Mouse (Mus musculus): ENCODE data around the gene Ccdc130. TPM values are rescaled to one million over a fixed set of nuclear protein-coding genes. Genes with fewer than 3 reads are reported as not detected.
A peak's percentile ranks its signal among the peaks of the same experiment; 100 is the strongest.

Gene Ccdc130
- polyA plus RNA-seq, 1 experiment from 2014 or later = 16.1 TPM

DNA sequence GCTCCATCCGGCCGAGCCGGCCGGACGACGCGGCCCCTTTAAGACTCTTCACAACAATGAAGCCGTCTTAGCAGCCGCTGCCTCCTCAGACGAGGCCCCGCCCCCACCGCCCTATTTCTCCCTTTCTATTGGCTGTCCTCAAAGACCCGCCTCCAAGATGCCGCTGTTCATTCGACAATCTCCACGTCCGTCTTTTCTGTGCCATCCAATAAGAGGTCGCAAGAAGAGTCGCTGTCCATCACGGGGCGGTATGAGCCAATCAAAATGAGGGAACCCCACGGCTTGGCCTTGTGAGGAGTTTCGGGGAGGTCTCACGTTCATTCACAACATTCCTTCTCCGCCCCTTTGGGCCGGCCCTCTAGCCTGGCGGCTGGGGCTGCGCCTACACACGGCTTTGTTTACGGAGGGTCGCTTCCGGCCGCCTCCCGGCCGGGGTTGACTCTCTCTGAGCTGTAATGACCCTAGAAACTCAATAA lies 33.1 kb downstream of the Ccdc130 start, which contains the start of gene Zswim4:
TSS of gene Zswim4 (minus strand) at position 58 of the 476 bp plus-strand sequence.
- peak within 1 kb of the TSS; percentile 79 for H3K4me3 ChIP-seq
- H3K36me3 ChIP-seq = peaks cover 24% of the 10 kb centered on the region
- peak within 1 kb of the TSS; percentile 92 for H3K9ac ChIP-seq
- H3K9me3 ChIP-seq (replicated peaks) = no peaks in the 10 kb centered on the region
- peak within 1 kb of the TSS; percentile 86 for H3K4me2 ChIP-seq
- H3K27ac ChIP-seq (ENCODE audit: poor library complexity, severe bottlenecking) = peak within 1 kb of the TSS; percentile 64
- WGBS = under 1% methylated on average over 35 of the region's 35 CpGs
- no peaks in the 10 kb centered on the region for H3K27me3 ChIP-seq (replicated peaks)
- peaks cover 32% of the 10 kb centered on the region for H3K4me1 ChIP-seq (replicated peaks)
- ATAC-seq (ENCODE audit: insufficient number of reproducible peaks, low FRiP score) = peak; percentile 98

- 1% methylated on average over 30 of the region's 30 CpGs for WGBS
- no peaks in the 10 kb centered on the region for H3K27me3 ChIP-seq (replicated peaks)
- peak; percentile 3 for ATAC-seq (ENCODE audit: insufficient number of reproducible peaks, low FRiP score)
Observed at GRCm38 (mm10) chr8:84236410-84236997, 33.7 kb downstream of the Ccdc130 start.

DNA sequence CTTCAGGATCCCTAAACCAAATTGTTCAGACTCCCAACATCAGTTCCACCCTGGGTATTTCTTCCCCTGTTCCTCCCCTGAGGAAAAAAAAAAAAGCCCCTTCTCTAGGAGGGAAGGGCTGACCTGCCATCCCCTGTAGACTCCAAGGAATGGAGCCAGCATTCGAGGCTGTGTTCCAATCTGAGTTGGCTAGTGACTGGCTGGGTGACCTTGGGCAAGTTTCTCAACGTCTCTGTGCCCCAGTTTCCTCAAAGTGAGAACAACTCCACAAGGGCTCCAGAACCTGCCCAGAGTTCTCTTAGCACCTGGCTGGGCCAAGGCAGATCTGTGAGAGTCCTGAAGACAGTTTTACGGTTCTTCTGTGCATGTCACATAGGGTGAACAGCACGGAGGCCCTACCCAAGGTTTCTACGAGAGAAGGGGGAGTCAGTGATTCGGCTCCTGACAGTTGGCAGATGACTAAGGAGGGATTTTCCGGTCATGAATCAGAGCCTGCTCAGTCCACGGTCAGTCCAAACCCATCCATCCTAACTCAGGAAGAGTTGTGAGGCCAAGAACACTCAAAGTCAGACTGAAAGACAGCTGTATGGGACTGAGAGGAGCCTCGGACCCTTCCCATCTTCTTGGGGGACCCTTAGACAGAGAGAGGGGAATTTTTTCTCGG lies 34.3 kb downstream of the Ccdc130 start:
- peaks cover 34% of the 10 kb centered on the region for H3K36me3 ChIP-seq
- no peaks in the 10 kb centered on the region for H3K27me3 ChIP-seq (replicated peaks)
- WGBS = 41% methylated on average over 10 of the region's 10 CpGs
- H3K27ac ChIP-seq (ENCODE audit: poor library complexity, severe bottlenecking) = peak overlapping the region; percentile 53
- peak overlapping the region; percentile 92 for H3K9ac ChIP-seq
- peaks cover 20% of the 10 kb centered on the region for H3K4me1 ChIP-seq (replicated peaks)
- H3K4me2 ChIP-seq = peak overlapping the region; percentile 86
- H3K4me3 ChIP-seq = peak overlapping the region; percentile 79
- H3K9me3 ChIP-seq (replicated peaks) = no peaks in the 10 kb centered on the region
- ATAC-seq (ENCODE audit: insufficient number of reproducible peaks, low FRiP score) = no peak

More at GRCm38 (mm10) chr8:84236410-84236997, 33.7 kb downstream of the Ccdc130 start:
- Histone ChIP-seq H3K4me1 (replicated peaks) (peaks cover 26% of the 10 kb centered on the region), H3K4me2 (peak overlapping the region; percentile 86), H3K27ac (ENCODE audit: poor library complexity, severe bottlenecking) (peak overlapping the region; percentile 53), H3K4me3 (peak overlapping the region; percentile 79), H3K9ac (peak overlapping the region; percentile 92), H3K36me3 (peaks cover 30% of the 10 kb centered on the region), H3K9me3 (replicated peaks) (no peaks in the 10 kb centered on the region)

DNA sequence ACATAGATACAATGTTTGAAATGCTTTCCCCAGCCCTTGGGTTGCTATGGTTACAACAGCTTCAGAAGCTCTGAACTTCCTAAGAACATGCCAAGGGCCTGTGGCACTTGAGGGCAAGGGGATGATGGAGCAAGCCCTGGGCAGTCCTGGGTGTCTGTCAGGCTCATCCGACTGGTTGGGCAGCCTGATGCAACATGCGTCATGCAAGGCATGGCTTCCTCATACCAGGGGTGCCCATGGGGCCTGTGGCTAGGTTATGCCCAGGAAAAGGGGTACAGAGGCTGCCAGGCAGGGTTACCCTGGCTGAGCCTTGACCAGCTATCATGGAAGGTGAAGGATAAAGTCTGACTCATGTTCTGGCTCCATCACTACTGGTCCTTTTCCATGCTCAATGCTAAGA lies 37.1 kb downstream of the Ccdc130 start:
- 77% methylated on average over 2 of the region's 2 CpGs for WGBS
- H3K4me2 ChIP-seq = no peak overlapping the region
- no peaks in the 10 kb centered on the region for H3K27me3 ChIP-seq (replicated peaks)
- H3K9ac ChIP-seq = no peak overlapping the region
- no peak overlapping the region for H3K27ac ChIP-seq (ENCODE audit: poor library complexity, severe bottlenecking)
- peaks cover 17% of the 10 kb centered on the region for H3K4me1 ChIP-seq (replicated peaks)
- peaks cover 61% of the 10 kb centered on the region for H3K36me3 ChIP-seq
- ATAC-seq (ENCODE audit: insufficient number of reproducible peaks, low FRiP score) = no peak
- H3K4me3 ChIP-seq = no peak overlapping the region
- no peaks in the 10 kb centered on the region for H3K9me3 ChIP-seq (replicated peaks)

DNA sequence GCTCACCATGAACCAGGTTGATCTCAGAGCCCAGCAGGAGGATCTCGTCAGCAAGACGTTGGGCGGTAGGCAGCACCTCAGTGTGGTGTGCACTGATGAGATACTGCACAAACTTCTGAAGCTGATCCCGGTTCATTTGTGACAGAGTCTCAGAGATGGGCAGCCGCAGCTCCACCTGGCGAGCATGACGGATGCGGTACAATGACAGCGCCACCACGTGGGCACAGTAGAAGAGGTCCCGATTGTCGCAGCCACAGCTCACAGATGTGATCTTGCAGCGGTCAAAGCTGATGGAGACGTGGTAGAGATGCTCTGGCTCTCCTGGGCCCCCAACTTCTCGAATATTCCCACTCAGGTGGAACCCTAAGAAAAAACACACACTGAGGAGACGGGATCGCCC lies 39.4 kb downstream of the Ccdc130 start:
- WGBS = 78% methylated on average over 17 of the region's 17 CpGs
- peaks cover 84% of the 10 kb centered on the region for H3K36me3 ChIP-seq

DNA sequence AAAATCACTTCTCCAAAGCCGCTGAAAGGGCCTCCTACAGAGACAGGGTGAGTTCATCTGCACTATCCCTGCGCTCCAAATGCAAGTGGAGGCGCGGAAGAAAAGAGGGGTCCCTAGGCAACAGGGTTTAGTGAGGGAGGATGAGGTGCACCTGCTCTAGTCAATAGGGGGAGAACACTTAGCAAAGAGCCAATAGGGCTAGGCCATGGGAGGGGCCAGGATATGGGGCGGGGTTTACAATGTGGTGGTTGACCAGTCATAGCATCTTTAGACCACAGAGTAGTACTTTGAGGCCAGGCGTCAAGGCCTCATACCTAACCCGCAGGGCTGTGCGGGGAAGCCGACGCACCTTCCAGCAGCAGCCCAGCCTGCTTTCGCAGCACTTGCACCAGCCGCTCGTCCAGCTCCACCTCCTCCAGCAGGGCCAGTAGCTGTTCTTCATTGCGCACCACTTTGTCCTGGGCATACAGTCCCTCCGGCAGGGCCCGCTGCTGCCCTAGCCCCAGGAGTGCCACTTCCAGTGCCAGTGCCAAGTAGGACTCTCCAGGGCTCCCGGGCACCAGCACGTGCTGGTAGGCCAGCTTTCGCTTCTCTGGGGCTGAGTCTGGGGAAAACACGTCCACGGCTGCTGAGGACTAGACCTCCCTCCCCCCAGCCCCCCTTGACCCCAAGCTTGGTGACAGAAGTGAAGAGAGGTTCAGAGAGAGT lies 46.7 kb downstream of the Ccdc130 start:
- Histone ChIP-seq H3K4me2 (no peak overlapping the region), H3K4me1 (replicated peaks) (no peaks in the 10 kb centered on the region), H3K9ac (no peak overlapping the region), H3K27ac (ENCODE audit: poor library complexity, severe bottlenecking) (no peak overlapping the region), H3K9me3 (replicated peaks) (no peaks in the 10 kb centered on the region), H3K27me3 (replicated peaks) (no peaks in the 10 kb centered on the region), H3K36me3 (peaks cover 96% of the 10 kb centered on the region), H3K4me3 (no peak overlapping the region)
- 82% methylated on average over 21 of the region's 21 CpGs for WGBS
- no peak for ATAC-seq (ENCODE audit: insufficient number of reproducible peaks, low FRiP score)

More for the DNA sequence above, 39.4 kb downstream of the Ccdc130 start:
- Histone ChIP-seq H3K4me3 (no peak overlapping the region), H3K27ac (ENCODE audit: poor library complexity, severe bottlenecking) (no peak overlapping the region), H3K4me1 (replicated peaks) (peaks cover 6% of the 10 kb centered on the region), H3K4me2 (no peak overlapping the region), H3K9me3 (replicated peaks) (no peaks in the 10 kb centered on the region), H3K27me3 (replicated peaks) (no peaks in the 10 kb centered on the region), H3K9ac (no peak overlapping the region)
- ATAC-seq (ENCODE audit: insufficient number of reproducible peaks, low FRiP score) = no peak

GRCm38 (mm10) chr8:84222566-84223165 lies 47.5 kb downstream of the Ccdc130 start:
- no peak for ATAC-seq (ENCODE audit: insufficient number of reproducible peaks, low FRiP score)

GRCm38 (mm10) chr8:84220105-84220504 lies 50.1 kb downstream of the Ccdc130 start:
- Histone ChIP-seq H3K27me3 (replicated peaks) (no peaks in the 10 kb centered on the region), H3K9me3 (replicated peaks) (no peaks in the 10 kb centered on the region), H3K9ac (no peak overlapping the region), H3K4me3 (no peak overlapping the region), H3K36me3 (peaks cover 94% of the 10 kb centered on the region), H3K4me1 (replicated peaks) (no peaks in the 10 kb centered on the region), H3K27ac (ENCODE audit: poor library complexity, severe bottlenecking) (no peak overlapping the region), H3K4me2 (no peak overlapping the region)
- 69% methylated on average over 7 of the region's 7 CpGs for WGBS
- ATAC-seq (ENCODE audit: insufficient number of reproducible peaks, low FRiP score) = no peak

More at GRCm38 (mm10) chr8:84222566-84223165, 47.5 kb downstream of the Ccdc130 start:
- peaks cover 96% of the 10 kb centered on the region for H3K36me3 ChIP-seq
- H3K27me3 ChIP-seq (replicated peaks) = no peaks in the 10 kb centered on the region
- no peak overlapping the region for H3K4me2 ChIP-seq
- H3K4me1 ChIP-seq (replicated peaks) = no peaks in the 10 kb centered on the region
- no peak overlapping the region for H3K27ac ChIP-seq (ENCODE audit: poor library complexity, severe bottlenecking)
- no peak overlapping the region for H3K9ac ChIP-seq
- no peaks in the 10 kb centered on the region for H3K9me3 ChIP-seq (replicated peaks)
- H3K4me3 ChIP-seq = no peak overlapping the region
- 81% methylated on average over 9 of the region's 9 CpGs for WGBS

- Histone ChIP-seq H3K27ac (ENCODE audit: poor library complexity, severe bottlenecking) (no peak overlapping the region), H3K9me3 (replicated peaks) (no peaks in the 10 kb centered on the region), H3K4me2 (no peak overlapping the region), H3K4me3 (no peak overlapping the region), H3K4me1 (replicated peaks) (no peaks in the 10 kb centered on the region), H3K36me3 (peaks cover 94% of the 10 kb centered on the region), H3K27me3 (replicated peaks) (no peaks in the 10 kb centered on the region), H3K9ac (no peak overlapping the region)
- 92% methylated on average over 5 of the region's 5 CpGs for WGBS
- ATAC-seq (ENCODE audit: insufficient number of reproducible peaks, low FRiP score) = no peak
Observed at GRCm38 (mm10) chr8:84218143-84218542, 52.0 kb downstream of the Ccdc130 start.

GRCm38 (mm10) chr8:84217206-84217605 lies 53.0 kb downstream of the Ccdc130 start:
- WGBS = 90% methylated on average over 11 of the region's 11 CpGs
- ATAC-seq (ENCODE audit: insufficient number of reproducible peaks, low FRiP score) = no peak
- peaks cover 94% of the 10 kb centered on the region for H3K36me3 ChIP-seq

GRCm38 (mm10) chr8:84213277-84213676 lies 56.9 kb downstream of the Ccdc130 start:
- Histone ChIP-seq H3K27ac (ENCODE audit: poor library complexity, severe bottlenecking) (no peak overlapping the region), H3K9ac (no peak overlapping the region), H3K4me2 (no peak overlapping the region), H3K36me3 (peaks cover 91% of the 10 kb centered on the region), H3K4me1 (replicated peaks) (peaks cover 21% of the 10 kb centered on the region), H3K4me3 (no peak overlapping the region), H3K27me3 (replicated peaks) (no peaks in the 10 kb centered on the region), H3K9me3 (replicated peaks) (no peaks in the 10 kb centered on the region)
- WGBS = 85% methylated on average over 4 of the region's 4 CpGs
- ATAC-seq (ENCODE audit: insufficient number of reproducible peaks, low FRiP score) = no peak

More at GRCm38 (mm10) chr8:84217206-84217605, 53.0 kb downstream of the Ccdc130 start:
- no peak overlapping the region for H3K9ac ChIP-seq
- H3K4me2 ChIP-seq = no peak overlapping the region
- no peaks in the 10 kb centered on the region for H3K9me3 ChIP-seq (replicated peaks)
- H3K27ac ChIP-seq (ENCODE audit: poor library complexity, severe bottlenecking) = no peak overlapping the region
- no peaks in the 10 kb centered on the region for H3K27me3 ChIP-seq (replicated peaks)
- no peak overlapping the region for H3K4me3 ChIP-seq
- no peaks in the 10 kb centered on the region for H3K4me1 ChIP-seq (replicated peaks)

Data from heart, embryonic 12.5 days (tissue).